Mouse (Mus musculus): ENCODE data around the gene Anapc13. TPM values are rescaled to one million over a fixed set of nuclear protein-coding genes. Genes with fewer than 3 reads are reported as not detected.

Anapc13 gene
- 110 and 111 TPM in 2 replicates for polyA plus RNA-seq (2015; fragmentation: Nextera tagmentation; extraction: Ambion mirVana)

GRCm38 (mm10) chr9:102625983-102626838 lies at the start of gene Anapc13, which contains the start of gene Cep63:
Anapc13 (plus strand) TSS chr9:102626296.
Cep63 (minus strand) TSS chr9:102626534.

Other genes with a start within 250 kb of the Anapc13 start
- gene Ky, start 120.5 kb upstream of the Anapc13 start, polyA plus RNA-seq (2015; fragmentation: Nextera tagmentation; extraction: Ambion mirVana) = 0.02 and 0.04 TPM in 2 replicates
- gene Cep63, start 238 bp downstream of the Anapc13 start, polyA plus RNA-seq (2015; fragmentation: Nextera tagmentation; extraction: Ambion mirVana) = 26.9 and 28.5 TPM in 2 replicates
- gene Amotl2, start 90.4 kb downstream of the Anapc13 start, polyA plus RNA-seq (2015; fragmentation: Nextera tagmentation; extraction: Ambion mirVana) = 8.3 and 9.4 TPM in 2 replicates
- 7.9 and 8.0 TPM in 2 replicates for gene Ryk, start 208.6 kb downstream of the Anapc13 start, polyA plus RNA-seq (2015; fragmentation: Nextera tagmentation; extraction: Ambion mirVana)

Data from spleen, postnatal 0 days (tissue).